Mouse (Mus musculus) heart, embryonic 10.5 days (tissue): Measurements from ENCODE around the gene B4galt7. TPM values are rescaled to one million over a fixed set of nuclear protein-coding genes. Genes with fewer than 3 reads are reported as not detected.
"Not testable (repeated sequence)": the region's sequence is repeated elsewhere in the genome, so short reads cannot be mapped to it uniquely, and the experiment has no call there.

Experiments
- DNase-seq: peaks from one replicate; pipeline ENCODE4 v3.0.0-alpha.2; 2017; ENCODE audit warnings: low spot score
- H3K27ac ChIP-seq: fragments of 300-500 bp; sonication (generic); 2 replicates; pipeline ENCODE4 v1.5.1; 2016; ENCODE audit warnings: mild to moderate bottlenecking
- H3K27me3 ChIP-seq: fragments of 300-500 bp; sonication (generic); 2 replicates; pipeline ENCODE4 v1.6.1; 2016; ENCODE audit warnings: mild to moderate bottlenecking; ENCODE audit not compliant: poor library complexity, insufficient read depth, severe bottlenecking
- H3K36me3 ChIP-seq: fragments of 300-500 bp; sonication (generic); 2 replicates; pipeline ENCODE4 v1.6.1; 2016; ENCODE audit warnings: mild to moderate bottlenecking, moderate library complexity
- H3K4me1 ChIP-seq: fragments of 300-500 bp; sonication (generic); 2 replicates; pipeline ENCODE4 v1.6.1; 2016; ENCODE audit warnings: mild to moderate bottlenecking
- H3K4me3 ChIP-seq: fragments of 300-500 bp; sonication (generic); 2 replicates; pipeline ENCODE4 v1.5.1; 2016; ENCODE audit warnings: mild to moderate bottlenecking, moderate library complexity
- H3K9me3 ChIP-seq: fragments of 300-500 bp; sonication (generic); 2 replicates; pipeline ENCODE4 v1.6.1; 2016; ENCODE audit warnings: mild to moderate bottlenecking, moderate library complexity
- WGBS: fragments of 180-500 bp; shearing (Covaris S2); methylation state at CpG from one replicate; pipeline ENCODE4 v1.1.7; 2016; 5-methylcytosine and 5-hydroxymethylcytosine counted together
- polyA plus RNA-seq: library from polyadenylated mRNA; unstranded; fragments of >200 nt; fragmentation: Nextera tagmentation; extraction: Ambion mirVana; gene quantifications from 2 replicates; pipeline ENCODE4 v1.2.1, GENCODE M21; 2016

The B4galt7 gene
- polyA plus RNA-seq = 23.9 and 27.6 TPM in 2 replicates

DNA sequence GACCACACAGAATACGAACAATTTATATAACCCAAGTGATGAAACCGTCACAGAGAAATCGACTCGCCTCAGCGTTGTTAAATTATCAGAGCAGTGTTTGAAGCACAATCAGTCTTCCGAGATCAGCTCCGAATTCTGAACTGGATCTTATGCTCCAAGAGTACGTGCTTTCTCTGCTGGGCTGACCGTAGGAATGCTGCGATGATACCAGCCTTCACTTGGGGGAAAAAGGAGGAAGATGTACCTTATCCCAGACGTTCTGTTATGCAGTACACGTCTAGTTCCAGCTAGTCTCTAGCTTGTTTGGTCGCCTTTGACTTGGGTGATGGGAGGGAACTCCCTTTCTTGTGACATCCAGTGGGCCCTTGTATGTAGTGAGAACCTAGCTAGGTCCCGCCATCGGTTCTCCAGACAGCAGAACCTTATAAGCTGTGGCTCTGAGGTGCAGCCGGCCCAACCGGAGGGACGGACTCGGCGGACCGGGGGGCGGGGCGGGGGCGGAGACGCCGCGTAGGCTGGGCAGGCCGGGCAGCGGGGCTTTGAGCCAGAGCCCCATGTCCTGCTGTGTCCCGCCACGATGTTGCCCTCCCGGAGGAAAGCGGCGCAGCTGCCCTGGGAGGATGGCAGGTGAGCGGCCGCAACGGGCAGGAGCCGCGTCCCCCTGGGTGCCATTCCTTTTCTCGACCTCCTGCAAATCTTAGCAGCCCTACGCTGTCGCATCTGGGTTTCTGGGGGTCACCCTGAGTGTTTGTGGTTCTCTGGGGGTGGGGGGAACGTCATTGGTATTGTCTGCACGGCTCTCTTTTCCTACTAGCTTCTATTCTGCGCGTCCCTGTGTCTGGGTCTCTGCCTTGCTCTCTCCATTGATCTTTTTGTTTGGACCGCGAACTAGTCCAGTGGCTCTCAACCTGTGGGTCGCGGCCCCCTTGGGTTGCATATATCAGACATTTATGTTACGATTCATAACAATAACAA lies at the start of gene B4galt7:
TSS of gene B4galt7 (plus strand) at position 331 of the 975 bp plus-strand sequence.
- Histone ChIP-seq H3K27ac (peak within 1 kb of the TSS; percentile 86), H3K4me3 (peak within 1 kb of the TSS; percentile 87), H3K9me3 (no peaks in the 10 kb centered on the region), H3K4me1 (peaks cover 16% of the 10 kb centered on the region), H3K27me3 (no peaks in the 10 kb centered on the region), H3K36me3 (peaks cover 52% of the 10 kb centered on the region)
- 10% methylated on average over 51 of the region's 51 CpGs for WGBS
- peak; percentile 92 for DNase-seq

DNA sequence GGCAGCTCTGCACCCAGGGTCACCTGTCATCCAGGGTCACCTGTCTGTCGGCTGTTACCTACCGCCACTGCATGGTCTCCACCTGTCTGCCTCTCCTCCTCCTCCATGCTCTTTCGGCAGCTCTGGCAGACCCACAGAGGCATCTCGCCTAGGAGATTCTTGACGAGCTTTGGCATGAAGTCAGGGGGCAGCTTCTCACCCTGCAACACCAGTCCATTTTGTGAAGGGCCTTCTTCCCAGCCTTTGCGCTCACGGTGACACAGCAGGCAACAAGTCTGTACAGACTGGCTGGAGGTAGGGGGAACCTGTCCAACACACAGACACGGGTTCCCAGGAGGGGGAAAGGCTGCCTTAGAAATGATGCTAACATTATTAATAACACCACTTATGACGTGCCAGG lies 43.8 kb upstream of the B4galt7 start:
- Histone ChIP-seq H3K27ac (no peak overlapping the region), H3K4me1 (no peaks in the 10 kb centered on the region), H3K9me3 (no peaks in the 10 kb centered on the region), H3K36me3 (peaks cover 58% of the 10 kb centered on the region), H3K27me3 (no peaks in the 10 kb centered on the region), H3K4me3 (no peak overlapping the region)
- DNase-seq = no peak
- 93% methylated on average over 9 of the region's 9 CpGs for WGBS

DNA sequence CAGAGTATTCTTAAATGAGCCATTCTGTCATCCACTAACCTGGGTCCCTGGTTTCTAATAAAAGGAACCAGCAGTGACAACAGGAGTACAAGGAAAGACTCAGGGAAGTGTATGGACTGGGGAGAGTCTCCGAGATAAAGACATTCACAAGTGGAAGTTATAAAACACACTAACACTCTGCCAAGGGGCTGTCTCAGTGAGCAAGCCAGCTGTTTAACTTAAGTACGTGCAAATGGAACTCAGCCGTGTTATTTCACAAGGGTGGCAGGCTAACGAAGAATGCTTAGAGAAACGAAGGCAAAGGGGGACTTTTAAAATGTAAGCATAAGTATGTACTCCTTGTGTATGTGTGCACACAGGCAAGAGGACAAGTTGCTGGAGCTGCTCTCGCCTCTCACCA lies 42.2 kb upstream of the B4galt7 start:
- H3K27me3 ChIP-seq = no peaks in the 10 kb centered on the region
- no peak for DNase-seq
- no peaks in the 10 kb centered on the region for H3K9me3 ChIP-seq
- H3K36me3 ChIP-seq = peaks cover 55% of the 10 kb centered on the region
- no peak overlapping the region for H3K27ac ChIP-seq
- H3K4me3 ChIP-seq = no peak overlapping the region
- no peaks in the 10 kb centered on the region for H3K4me1 ChIP-seq
- WGBS = 90% methylated on average over 6 of the region's 6 CpGs

DNA sequence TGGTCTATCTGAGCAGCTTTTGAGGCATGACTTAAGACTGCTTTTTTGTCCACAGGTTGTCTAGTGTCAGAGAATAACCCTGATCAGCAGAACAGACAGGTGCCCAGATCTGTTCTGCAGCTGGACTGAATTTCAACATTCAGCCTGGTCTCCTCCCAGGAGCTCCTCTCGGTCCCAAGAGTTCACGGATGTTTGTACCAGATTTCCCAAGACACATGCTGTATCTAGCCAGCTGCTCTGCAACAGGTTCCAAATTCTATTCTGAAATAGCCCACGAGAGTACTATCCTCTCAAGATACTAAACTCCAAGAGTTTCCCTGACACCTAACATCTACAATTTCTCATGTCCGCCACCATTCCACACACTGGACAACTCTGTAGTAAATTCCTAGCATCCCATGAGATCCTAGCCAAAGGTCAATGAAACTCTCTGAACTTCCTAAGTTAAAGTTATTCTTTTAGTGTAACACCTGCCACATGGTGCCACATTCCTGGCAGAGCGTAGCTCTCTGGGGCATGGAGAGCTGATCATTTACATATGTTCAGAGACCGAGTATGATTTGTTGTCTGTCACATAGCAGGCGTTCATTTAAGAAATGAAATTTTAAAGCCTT lies 36.3 kb upstream of the B4galt7 start:
- no peak for DNase-seq
- Histone ChIP-seq H3K27ac (no peak overlapping the region), H3K36me3 (peaks cover 40% of the 10 kb centered on the region), H3K27me3 (no peaks in the 10 kb centered on the region), H3K4me1 (no peaks in the 10 kb centered on the region), H3K9me3 (no peaks in the 10 kb centered on the region), H3K4me3 (no peak overlapping the region)
- 85% methylated on average over 7 of the region's 7 CpGs for WGBS

DNA sequence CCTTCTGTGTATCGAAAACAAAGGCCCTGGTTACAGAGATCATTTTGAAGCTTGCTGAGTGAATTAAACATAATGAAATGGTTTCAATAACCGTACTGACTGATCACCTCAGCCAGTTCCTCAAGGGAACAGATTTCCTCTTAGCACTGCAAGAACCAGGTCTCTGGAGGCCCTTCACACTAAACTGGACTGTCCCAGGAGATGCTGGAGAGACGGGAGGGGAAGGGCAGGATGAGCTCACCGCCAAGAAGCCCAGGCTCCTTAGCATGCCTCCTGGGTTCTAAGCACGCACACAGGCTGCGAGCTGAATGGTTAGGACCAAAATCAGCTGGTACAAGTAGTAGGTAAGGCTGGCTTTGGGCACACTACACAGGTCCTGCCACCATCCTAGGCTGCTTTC lies 32.7 kb upstream of the B4galt7 start:
- WGBS = 97% methylated on average over 6 of the region's 6 CpGs
- H3K4me1 ChIP-seq = peaks cover 18% of the 10 kb centered on the region
- peaks cover 36% of the 10 kb centered on the region for H3K36me3 ChIP-seq
- H3K9me3 ChIP-seq = no peaks in the 10 kb centered on the region
- no peak overlapping the region for H3K4me3 ChIP-seq
- DNase-seq = no peak
- H3K27me3 ChIP-seq = no peaks in the 10 kb centered on the region
- no peak overlapping the region for H3K27ac ChIP-seq

DNA sequence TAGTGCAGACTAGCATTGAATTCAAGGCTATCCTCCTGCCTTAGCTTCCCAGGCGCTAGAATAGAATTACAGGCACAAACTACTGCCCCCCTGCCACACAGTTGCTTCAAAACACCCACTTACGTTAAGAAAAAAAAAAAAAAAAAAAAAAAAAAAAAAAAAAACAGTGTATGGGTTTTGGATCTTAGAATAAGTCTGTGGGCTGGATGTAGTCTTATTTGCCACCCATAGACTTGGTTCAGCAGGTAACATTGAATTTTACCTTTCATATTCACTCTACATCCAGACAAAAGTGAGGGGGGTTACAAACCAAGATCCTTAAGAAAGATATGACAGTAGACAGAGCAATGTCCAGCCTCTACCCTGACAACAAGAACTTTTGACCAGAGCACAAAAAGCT lies 31.7 kb upstream of the B4galt7 start:
- Histone ChIP-seq H3K27me3 (no peaks in the 10 kb centered on the region), H3K36me3 (peaks cover 32% of the 10 kb centered on the region), H3K9me3 (no peaks in the 10 kb centered on the region), H3K4me1 (peaks cover 23% of the 10 kb centered on the region), H3K27ac (no peak overlapping the region), H3K4me3 (no peak overlapping the region)
- no peak for DNase-seq
- WGBS = 83% methylated on average over 2 of the region's 2 CpGs

DNA sequence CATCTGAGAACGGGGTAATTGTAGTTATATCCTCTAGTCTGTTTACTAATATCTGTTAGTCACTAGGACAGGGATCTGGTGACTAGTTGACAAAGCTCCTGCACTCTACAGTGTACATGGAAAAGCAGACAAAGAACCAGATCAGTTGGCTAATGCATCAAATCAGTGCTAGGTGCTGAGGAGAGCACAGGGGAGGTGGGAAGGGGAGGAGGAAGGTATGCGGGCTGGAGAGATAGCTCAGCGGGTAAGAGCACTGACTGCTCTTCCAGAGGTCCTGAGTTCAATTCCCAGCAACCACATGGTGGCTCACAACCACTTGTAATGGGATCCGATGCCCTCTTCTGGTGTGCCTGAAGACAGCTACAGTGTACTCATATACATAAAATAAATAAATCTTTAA lies 31.2 kb upstream of the B4galt7 start:
- H3K4me3 ChIP-seq, DNase-seq, H3K27me3 ChIP-seq, H3K27ac ChIP-seq, H3K9me3 ChIP-seq: not testable (repeated sequence)
- Histone ChIP-seq H3K36me3 (peaks cover 32% of the 10 kb centered on the region), H3K4me1 (peaks cover 23% of the 10 kb centered on the region)
- 90% methylated on average over 4 of the region's 4 CpGs for WGBS

DNA sequence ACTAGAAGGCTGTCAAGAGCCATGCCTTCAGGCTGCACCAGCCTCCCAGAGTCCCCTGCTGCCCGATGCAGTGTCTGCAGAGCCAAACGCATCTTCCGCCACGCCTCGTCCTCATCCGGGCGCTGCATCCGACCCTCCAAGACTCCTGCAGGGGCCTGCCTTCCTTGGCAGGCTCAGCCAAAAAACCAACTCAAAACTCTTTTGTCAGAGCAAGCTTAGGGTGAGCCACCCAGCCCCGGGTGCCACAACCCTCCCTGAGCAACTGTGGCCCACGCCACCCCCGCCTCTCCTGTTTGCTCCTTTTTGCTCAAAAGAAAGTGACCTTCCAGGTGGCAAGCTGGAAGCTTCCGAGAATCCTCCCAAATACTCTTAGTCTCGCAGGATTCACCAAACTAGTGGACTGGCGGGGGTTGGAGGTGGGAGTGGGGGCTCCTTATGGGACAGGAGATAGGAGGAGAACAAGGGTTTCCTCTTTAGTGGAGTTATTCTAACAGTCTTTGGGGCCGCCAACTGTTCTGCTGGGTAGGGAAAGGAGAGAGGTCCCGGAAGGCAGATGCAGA lies 29.9 kb upstream of the B4galt7 start:
- DNase-seq = no peak
- Histone ChIP-seq H3K27me3 (no peaks in the 10 kb centered on the region), H3K27ac (peak overlapping the region; percentile 97), H3K36me3 (peaks cover 21% of the 10 kb centered on the region; the same call in 1 of the 2 replicates), H3K4me3 (peak overlapping the region; percentile 97), H3K9me3 (no peaks in the 10 kb centered on the region), H3K4me1 (peaks cover 23% of the 10 kb centered on the region)
- 13% methylated on average over 16 of the region's 16 CpGs for WGBS

DNA sequence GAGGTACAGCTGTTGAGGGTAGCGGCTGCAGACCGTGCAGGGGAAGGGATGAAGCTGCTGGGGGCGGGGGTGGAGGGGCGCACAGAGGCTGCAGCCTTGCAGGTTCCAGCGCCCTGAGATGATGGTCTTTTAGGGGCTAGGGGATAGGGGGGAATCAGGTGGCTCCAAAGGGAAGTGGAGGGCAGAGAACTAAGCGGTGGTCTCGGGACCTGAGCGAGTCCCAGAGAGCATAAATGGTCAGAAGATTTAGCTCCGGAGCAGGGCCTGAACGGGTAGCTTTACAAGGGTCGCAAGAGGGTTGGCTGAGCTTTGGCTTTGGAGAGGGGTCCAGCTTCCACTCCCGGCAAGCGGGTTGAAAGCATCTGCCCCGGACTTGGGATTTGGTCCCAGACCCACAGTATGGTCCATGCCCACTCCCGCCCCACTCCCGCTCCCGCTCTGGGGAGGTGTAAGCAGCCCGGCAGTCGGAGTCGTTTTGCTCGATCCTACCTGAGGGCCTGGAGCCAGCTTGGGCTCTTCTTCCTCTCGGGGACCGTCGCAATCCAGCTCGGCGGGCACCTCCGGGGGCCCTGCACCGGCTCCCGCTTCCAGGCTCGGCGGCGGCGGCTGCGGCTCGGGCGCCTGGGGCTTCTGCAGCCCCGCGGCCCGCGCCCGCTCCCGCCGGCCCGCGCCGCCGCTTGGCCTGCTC lies 29.3 kb upstream of the B4galt7 start:
- under 1% methylated on average over 44 of the region's 47 CpGs for WGBS
- H3K4me3 ChIP-seq = peak overlapping the region; percentile 97
- H3K9me3 ChIP-seq = no peaks in the 10 kb centered on the region
- H3K36me3 ChIP-seq = peaks cover 21% of the 10 kb centered on the region; the same call in 1 of the 2 replicates
- H3K27ac ChIP-seq = peak overlapping the region; percentile 97
- H3K4me1 ChIP-seq = peaks cover 23% of the 10 kb centered on the region
- no peaks in the 10 kb centered on the region for H3K27me3 ChIP-seq
- DNase-seq = no peak

DNA sequence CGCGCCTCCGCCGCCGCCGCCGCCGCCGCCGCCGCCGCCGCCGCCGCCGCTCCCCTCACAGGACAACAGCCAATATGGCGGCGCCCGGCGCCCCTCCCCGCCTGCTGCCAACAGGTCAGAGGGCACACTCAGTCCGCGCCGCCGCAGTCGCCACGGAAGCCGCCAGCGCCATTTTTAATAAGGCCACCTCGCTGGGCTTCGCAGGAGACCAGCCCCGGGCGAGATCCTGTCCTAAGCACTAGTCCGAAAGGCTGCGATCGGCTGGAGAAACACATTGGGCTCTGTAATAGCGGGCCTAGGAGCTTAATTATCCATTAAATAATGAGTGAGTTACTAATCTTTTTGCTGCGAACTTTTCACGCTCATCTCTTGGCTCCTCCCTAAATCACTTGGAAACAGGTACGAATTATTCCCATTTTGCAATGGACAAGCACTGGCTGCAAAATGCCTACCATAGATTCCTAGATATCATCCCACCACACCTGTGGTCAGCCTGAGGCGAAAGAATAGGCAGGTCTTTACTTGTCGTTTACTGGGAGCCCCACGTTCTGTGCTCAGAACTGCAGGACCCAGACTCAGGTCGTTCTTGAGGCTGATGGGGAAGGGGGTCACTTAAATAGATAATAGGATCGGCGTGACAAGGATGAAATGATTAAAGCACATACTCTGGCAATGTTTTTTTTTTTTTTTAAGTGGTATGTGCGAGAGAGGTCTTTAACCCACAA lies 28.5 kb upstream of the B4galt7 start, which contains the start of gene Fam193b:
TSS of gene Fam193b (minus strand) at position 94 of the 725 bp plus-strand sequence.
- Histone ChIP-seq H3K4me3 (peak within 1 kb of the TSS; percentile 97), H3K9me3 (no peaks in the 10 kb centered on the region), H3K27me3 (no peaks in the 10 kb centered on the region), H3K27ac (peak within 1 kb of the TSS; percentile 97), H3K36me3 (peaks cover 16% of the 10 kb centered on the region; the same call in 1 of the 2 replicates), H3K4me1 (peaks cover 23% of the 10 kb centered on the region)
- 2% methylated on average over 38 of the region's 47 CpGs for WGBS
- DNase-seq = peak; percentile 97

DNA sequence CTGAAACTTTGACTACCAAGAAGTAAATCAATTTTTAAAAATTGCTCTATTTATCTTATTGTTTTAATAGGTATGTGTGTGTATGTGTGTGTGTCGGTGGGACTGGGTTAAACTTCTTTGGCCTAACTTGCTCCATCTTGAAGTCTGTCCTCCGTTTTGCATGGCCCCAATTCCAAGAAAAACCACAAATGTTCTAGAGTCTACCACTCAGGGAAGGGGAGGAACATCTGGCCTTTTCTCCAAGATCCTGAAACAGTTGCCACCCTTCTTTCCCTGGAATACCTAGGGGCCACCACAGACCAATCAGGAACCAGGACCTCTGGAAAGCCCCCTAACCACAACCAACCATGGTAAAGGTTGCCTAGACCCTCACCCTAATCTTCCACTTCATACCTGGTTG lies 27.7 kb upstream of the B4galt7 start:
- no peaks in the 10 kb centered on the region for H3K27me3 ChIP-seq
- 74% methylated on average over 2 of the region's 2 CpGs for WGBS
- DNase-seq = no peak
- no peak overlapping the region for H3K27ac ChIP-seq
- no peak overlapping the region for H3K4me3 ChIP-seq
- H3K4me1 ChIP-seq = peaks cover 23% of the 10 kb centered on the region
- H3K9me3 ChIP-seq = no peaks in the 10 kb centered on the region
- H3K36me3 ChIP-seq = peaks cover 10% of the 10 kb centered on the region; the same call in 1 of the 2 replicates

DNA sequence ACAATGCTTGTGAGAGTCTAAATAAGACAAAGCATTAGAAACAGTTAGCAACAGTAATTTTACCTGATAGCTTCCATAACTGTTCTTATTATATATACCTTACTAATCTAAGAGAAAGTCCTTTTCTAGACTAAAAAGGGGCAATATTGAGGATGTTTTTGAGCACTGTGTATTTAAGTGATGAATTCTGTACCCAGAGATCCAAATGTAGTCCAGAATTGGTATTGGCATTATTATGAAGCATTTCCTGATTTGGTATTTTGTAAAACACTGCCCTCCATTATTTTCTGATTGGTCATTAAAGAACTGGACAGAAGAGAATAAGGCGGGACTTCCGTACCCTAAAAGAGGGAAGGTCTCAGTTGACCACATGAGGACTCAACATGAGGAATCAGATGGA lies 26.3 kb upstream of the B4galt7 start, which contains the start of gene Tmed9:
TSS of gene Tmed9 (plus strand) at position 301 of the 400 bp plus-strand sequence.
- Histone ChIP-seq H3K27ac (no peak within 1 kb of the TSS), H3K9me3 (no peaks in the 10 kb centered on the region), H3K36me3 (peaks cover 1% of the 10 kb centered on the region; the same call in 1 of the 2 replicates), H3K4me1 (peaks cover 23% of the 10 kb centered on the region), H3K4me3 (no peak within 1 kb of the TSS), H3K27me3 (no peaks in the 10 kb centered on the region)
- DNase-seq = no peak
- WGBS = 96% methylated on average over 2 of the region's 2 CpGs
